Mouse (Mus musculus): ENCODE measurements around the gene Myo6. TPM values are rescaled to one million over a fixed set of nuclear protein-coding genes. Genes with fewer than 3 reads are reported as not detected.

Gene Myo6
- polyA plus RNA-seq, 1 experiment from 2014 or later = 16.2 TPM

DNA sequence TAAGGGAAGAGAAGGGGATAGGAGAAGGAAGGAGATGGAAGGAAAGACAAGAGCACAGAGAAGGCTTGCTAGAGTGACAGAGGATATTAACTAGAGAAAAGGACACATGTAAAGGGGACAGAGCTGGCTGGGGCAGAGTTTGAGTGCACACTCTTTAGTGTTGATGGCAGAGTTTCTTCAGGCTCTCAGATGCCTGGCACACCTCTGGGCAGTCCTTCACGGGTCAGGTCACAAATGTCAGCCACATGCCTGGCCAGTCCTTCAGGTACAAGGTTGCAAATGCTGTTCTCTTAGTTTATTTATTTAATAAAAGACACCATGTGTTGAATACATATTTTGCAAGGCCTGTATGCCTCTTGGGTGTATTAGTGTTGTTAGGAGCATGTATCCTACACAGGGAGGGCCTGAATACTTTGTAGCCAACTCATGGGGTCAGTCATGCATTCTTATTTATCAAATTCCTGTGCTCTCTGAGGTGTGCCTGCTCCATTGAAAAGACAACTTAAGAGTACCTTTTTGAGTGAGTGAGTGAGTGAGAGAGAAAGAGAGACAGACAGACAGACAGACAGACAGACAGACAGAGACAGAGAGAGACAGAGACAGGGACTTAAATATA, 72.5 kb downstream of the Myo6 start:
- H3K36me3 ChIP-seq (ENCODE audit: control insufficient read depth, insufficient read depth, low read length) = no peaks in the 10 kb centered on the region
- H3K4me2 ChIP-seq (replicated peaks; ENCODE audit: low read depth, low read length) = no peak overlapping the region
- no peak overlapping the region for H3K9ac ChIP-seq (ENCODE audit: low read depth, low read length)
- no peaks in the 10 kb centered on the region for H3K9me3 ChIP-seq (ENCODE audit: control insufficient read depth, low read length)
- ATAC-seq (ENCODE audit: low FRiP score) = no peak
- no peak overlapping the region for H3K27ac ChIP-seq (ENCODE audit: low read depth, low read length)
- 86% methylated on average over 1 of the region's 1 CpGs for WGBS
- H3K4me3 ChIP-seq (ENCODE audit: low read depth, low read length) = no peak overlapping the region
- H3K4me1 ChIP-seq (replicated peaks; ENCODE audit: control insufficient read depth, insufficient read depth, low read length) = no peaks in the 10 kb centered on the region
- DNase-seq (ENCODE audit: low spot score) = no peak
- H3K27me3 ChIP-seq (ENCODE audit: control insufficient read depth, insufficient read depth, low read length) = no peaks in the 10 kb centered on the region

- H3K9me3 ChIP-seq (ENCODE audit: control insufficient read depth, low read length) = no peaks in the 10 kb centered on the region
- H3K27ac ChIP-seq (ENCODE audit: low read depth, low read length) = no peak overlapping the region
- no peaks in the 10 kb centered on the region for H3K36me3 ChIP-seq (ENCODE audit: control insufficient read depth, insufficient read depth, low read length)
- ATAC-seq (ENCODE audit: low FRiP score) = no peak
- 83% methylated on average over 6 of the region's 6 CpGs for WGBS
- H3K4me1 ChIP-seq (replicated peaks; ENCODE audit: control insufficient read depth, insufficient read depth, low read length) = no peaks in the 10 kb centered on the region
- no peaks in the 10 kb centered on the region for H3K27me3 ChIP-seq (ENCODE audit: control insufficient read depth, insufficient read depth, low read length)
- no peak overlapping the region for H3K9ac ChIP-seq (ENCODE audit: low read depth, low read length)
- DNase-seq (ENCODE audit: low spot score) = no peak
- no peak overlapping the region for H3K4me2 ChIP-seq (replicated peaks; ENCODE audit: low read depth, low read length)
- H3K4me3 ChIP-seq (ENCODE audit: low read depth, low read length) = no peak overlapping the region
These were observed 76.9 kb downstream of the Myo6 start for GRCm38 (mm10) chr9:80241719-80242118.

- H3K4me1 ChIP-seq (replicated peaks; ENCODE audit: control insufficient read depth, insufficient read depth, low read length) = no peaks in the 10 kb centered on the region
- H3K36me3 ChIP-seq (ENCODE audit: control insufficient read depth, insufficient read depth, low read length) = no peaks in the 10 kb centered on the region
- ATAC-seq (ENCODE audit: low FRiP score) = no peak
- H3K27ac ChIP-seq (ENCODE audit: low read depth, low read length) = no peak overlapping the region
- no peak overlapping the region for H3K9ac ChIP-seq (ENCODE audit: low read depth, low read length)
- H3K27me3 ChIP-seq (ENCODE audit: control insufficient read depth, insufficient read depth, low read length) = no peaks in the 10 kb centered on the region
- no peaks in the 10 kb centered on the region for H3K9me3 ChIP-seq (ENCODE audit: control insufficient read depth, low read length)
- H3K4me3 ChIP-seq (ENCODE audit: low read depth, low read length) = no peak overlapping the region
- no peak overlapping the region for H3K4me2 ChIP-seq (replicated peaks; ENCODE audit: low read depth, low read length)
- WGBS = 91% methylated on average over 10 of the region's 10 CpGs
- no peak for DNase-seq (ENCODE audit: low spot score)
These were observed 87.3 kb downstream of the Myo6 start for GRCm38 (mm10) chr9:80252146-80252545.

- no peaks in the 10 kb centered on the region for H3K27me3 ChIP-seq (ENCODE audit: control insufficient read depth, insufficient read depth, low read length)
- DNase-seq (ENCODE audit: low spot score) (no peak), ATAC-seq (ENCODE audit: low FRiP score) (no peak)
- no peaks in the 10 kb centered on the region for H3K9me3 ChIP-seq (ENCODE audit: control insufficient read depth, low read length)
- H3K27ac ChIP-seq (ENCODE audit: low read depth, low read length) = no peak overlapping the region
- H3K4me3 ChIP-seq (ENCODE audit: low read depth, low read length) = no peak overlapping the region
- H3K9ac ChIP-seq (ENCODE audit: low read depth, low read length) = no peak overlapping the region
- H3K4me1 ChIP-seq (replicated peaks; ENCODE audit: control insufficient read depth, insufficient read depth, low read length) = no peaks in the 10 kb centered on the region
- no peaks in the 10 kb centered on the region for H3K36me3 ChIP-seq (ENCODE audit: control insufficient read depth, insufficient read depth, low read length)
- 90% methylated on average over 9 of the region's 9 CpGs for WGBS
- no peak overlapping the region for H3K4me2 ChIP-seq (replicated peaks; ENCODE audit: low read depth, low read length)
These were observed 88.4 kb downstream of the Myo6 start for GRCm38 (mm10) chr9:80253241-80253640.

- H3K27ac ChIP-seq (ENCODE audit: low read depth, low read length) = no peak overlapping the region
- no peaks in the 10 kb centered on the region for H3K36me3 ChIP-seq (ENCODE audit: control insufficient read depth, insufficient read depth, low read length)
- WGBS = 86% methylated on average over 2 of the region's 2 CpGs
- no peaks in the 10 kb centered on the region for H3K4me1 ChIP-seq (replicated peaks; ENCODE audit: control insufficient read depth, insufficient read depth, low read length)
- H3K4me3 ChIP-seq (ENCODE audit: low read depth, low read length) = no peak overlapping the region
- DNase-seq (ENCODE audit: low spot score) (no peak), ATAC-seq (ENCODE audit: low FRiP score) (no peak)
- H3K4me2 ChIP-seq (replicated peaks; ENCODE audit: low read depth, low read length) = no peak overlapping the region
- H3K27me3 ChIP-seq (ENCODE audit: control insufficient read depth, insufficient read depth, low read length) = no peaks in the 10 kb centered on the region
- no peak overlapping the region for H3K9ac ChIP-seq (ENCODE audit: low read depth, low read length)
- H3K9me3 ChIP-seq (ENCODE audit: control insufficient read depth, low read length) = no peaks in the 10 kb centered on the region
These were observed 91.7 kb downstream of the Myo6 start for GRCm38 (mm10) chr9:80256561-80256960.

- DNase-seq (ENCODE audit: low spot score) (no peak), ATAC-seq (ENCODE audit: low FRiP score) (no peak)
- no peak overlapping the region for H3K4me2 ChIP-seq (replicated peaks; ENCODE audit: low read depth, low read length)
- H3K4me3 ChIP-seq (ENCODE audit: low read depth, low read length) = no peak overlapping the region
- no peak overlapping the region for H3K27ac ChIP-seq (ENCODE audit: low read depth, low read length)
- H3K36me3 ChIP-seq (ENCODE audit: control insufficient read depth, insufficient read depth, low read length) = no peaks in the 10 kb centered on the region
- no peaks in the 10 kb centered on the region for H3K27me3 ChIP-seq (ENCODE audit: control insufficient read depth, insufficient read depth, low read length)
- 62% methylated on average over 6 of the region's 6 CpGs for WGBS
- H3K9me3 ChIP-seq (ENCODE audit: control insufficient read depth, low read length) = no peaks in the 10 kb centered on the region
- no peaks in the 10 kb centered on the region for H3K4me1 ChIP-seq (replicated peaks; ENCODE audit: control insufficient read depth, insufficient read depth, low read length)
- H3K9ac ChIP-seq (ENCODE audit: low read depth, low read length) = no peak overlapping the region
These were observed 93.6 kb downstream of the Myo6 start for GRCm38 (mm10) chr9:80258396-80258795.

DNA sequence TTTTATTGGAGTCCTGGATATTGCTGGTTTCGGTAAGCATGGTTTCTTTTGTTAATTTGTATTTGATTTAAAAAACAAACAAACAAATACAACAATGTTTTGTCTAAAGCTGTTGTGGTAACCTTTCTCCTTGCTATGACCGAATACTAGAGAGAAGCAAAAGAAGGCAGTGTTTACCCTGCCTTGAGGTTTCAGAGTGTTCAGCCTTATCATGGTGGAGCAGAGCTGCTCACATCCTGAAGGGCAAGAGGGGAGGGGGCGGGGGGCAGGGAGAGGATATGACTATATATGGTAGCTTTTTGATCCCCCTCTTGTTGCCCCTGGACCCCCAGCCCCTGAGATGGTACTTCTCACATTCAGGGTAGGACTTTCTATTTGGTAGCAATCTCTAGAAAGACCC, 96.1 kb downstream of the Myo6 start:
- Histone ChIP-seq H3K9ac (ENCODE audit: low read depth, low read length) (no peak overlapping the region), H3K36me3 (ENCODE audit: control insufficient read depth, insufficient read depth, low read length) (no peaks in the 10 kb centered on the region), H3K27me3 (ENCODE audit: control insufficient read depth, insufficient read depth, low read length) (no peaks in the 10 kb centered on the region), H3K4me2 (replicated peaks; ENCODE audit: low read depth, low read length) (no peak overlapping the region), H3K4me1 (replicated peaks; ENCODE audit: control insufficient read depth, insufficient read depth, low read length) (no peaks in the 10 kb centered on the region), H3K27ac (ENCODE audit: low read depth, low read length) (no peak overlapping the region), H3K4me3 (ENCODE audit: low read depth, low read length) (no peak overlapping the region), H3K9me3 (ENCODE audit: control insufficient read depth, low read length) (no peaks in the 10 kb centered on the region)
- DNase-seq (ENCODE audit: low spot score) = no peak
- 73% methylated on average over 3 of the region's 3 CpGs for WGBS
- ATAC-seq (ENCODE audit: low FRiP score) = no peak

DNA sequence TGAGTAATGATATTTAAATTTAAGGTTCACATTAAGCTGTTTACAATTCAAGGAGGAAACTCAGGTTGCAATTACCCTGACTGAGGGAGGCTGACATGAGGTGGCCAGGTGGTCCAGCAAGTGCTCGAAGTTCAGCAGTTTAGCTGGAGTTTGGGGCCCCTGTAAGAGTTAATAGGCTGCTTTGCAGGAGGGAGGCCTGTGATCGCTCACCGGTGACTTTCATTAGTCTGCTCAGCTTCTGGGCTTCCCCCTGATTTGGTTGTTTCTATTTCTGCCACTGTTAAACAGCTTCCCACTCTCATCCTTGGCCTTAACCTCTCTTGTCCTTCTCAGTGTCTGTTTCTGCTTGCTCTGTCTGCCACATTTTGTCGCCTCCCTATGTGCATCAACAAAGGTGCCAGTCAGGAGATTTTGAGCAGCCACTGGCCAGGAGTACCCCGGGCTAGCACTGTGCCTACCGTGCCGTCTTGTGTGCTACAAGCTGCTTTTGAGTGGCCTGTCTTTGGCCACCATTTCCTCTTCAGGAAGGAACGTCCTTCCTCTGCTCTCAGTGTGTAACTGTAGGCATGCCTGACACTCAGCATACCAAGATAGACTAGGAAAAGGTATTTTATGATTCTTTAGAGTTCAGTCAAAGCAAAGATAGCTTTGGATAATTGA, 97.7 kb downstream of the Myo6 start:
- DNase-seq (ENCODE audit: low spot score) (no peak), ATAC-seq (ENCODE audit: low FRiP score) (no peak)
- H3K9me3 ChIP-seq (ENCODE audit: control insufficient read depth, low read length) = no peaks in the 10 kb centered on the region
- H3K4me3 ChIP-seq (ENCODE audit: low read depth, low read length) = no peak overlapping the region
- no peaks in the 10 kb centered on the region for H3K36me3 ChIP-seq (ENCODE audit: control insufficient read depth, insufficient read depth, low read length)
- no peaks in the 10 kb centered on the region for H3K27me3 ChIP-seq (ENCODE audit: control insufficient read depth, insufficient read depth, low read length)
- no peak overlapping the region for H3K4me2 ChIP-seq (replicated peaks; ENCODE audit: low read depth, low read length)
- H3K4me1 ChIP-seq (replicated peaks; ENCODE audit: control insufficient read depth, insufficient read depth, low read length) = no peaks in the 10 kb centered on the region
- H3K27ac ChIP-seq (ENCODE audit: low read depth, low read length) = no peak overlapping the region
- H3K9ac ChIP-seq (ENCODE audit: low read depth, low read length) = no peak overlapping the region
- WGBS = 62% methylated on average over 8 of the region's 8 CpGs

GRCm38 (mm10) chr9:80266086-80266485, 101.3 kb downstream of the Myo6 start:
- Histone ChIP-seq H3K9me3 (ENCODE audit: control insufficient read depth, low read length) (no peaks in the 10 kb centered on the region), H3K4me3 (ENCODE audit: low read depth, low read length) (no peak overlapping the region), H3K9ac (ENCODE audit: low read depth, low read length) (no peak overlapping the region), H3K4me2 (replicated peaks; ENCODE audit: low read depth, low read length) (no peak overlapping the region), H3K27me3 (ENCODE audit: control insufficient read depth, insufficient read depth, low read length) (no peaks in the 10 kb centered on the region), H3K27ac (ENCODE audit: low read depth, low read length) (no peak overlapping the region), H3K36me3 (ENCODE audit: control insufficient read depth, insufficient read depth, low read length) (no peaks in the 10 kb centered on the region), H3K4me1 (replicated peaks; ENCODE audit: control insufficient read depth, insufficient read depth, low read length) (no peaks in the 10 kb centered on the region)
- 91% methylated on average over 7 of the region's 7 CpGs for WGBS
- ATAC-seq (ENCODE audit: low FRiP score) (no peak), DNase-seq (ENCODE audit: low spot score) (no peak)
